Mouse (Mus musculus) gastrocnemius, adult 18-20 months (tissue): Measurements from ENCODE around the gene Chd3. TPM values are rescaled to one million over a fixed set of nuclear protein-coding genes. Genes with fewer than 3 reads are reported as not detected.
A peak's percentile ranks its signal among the peaks of the same experiment; 100 is the strongest.

Experiments
- DNase-seq: peaks from one replicate; pipeline ENCODE4 v3.0.0; 2021; ENCODE audit warnings: low spot score
- total RNA-seq, 2 experiments: library from RNA; stranded (reverse); gene quantifications; 2 replicates each; pipeline ENCODE4 v1.2.3; 2021

Gene Chd3
- total RNA-seq, 2 experiments from 2014 or later, result 5.7 to 7.9 TPM

GRCm38 (mm10) chr11:69390400-69391034, 21.3 kb upstream of the Chd3 start:
- peak; percentile 78 for DNase-seq

DNA sequence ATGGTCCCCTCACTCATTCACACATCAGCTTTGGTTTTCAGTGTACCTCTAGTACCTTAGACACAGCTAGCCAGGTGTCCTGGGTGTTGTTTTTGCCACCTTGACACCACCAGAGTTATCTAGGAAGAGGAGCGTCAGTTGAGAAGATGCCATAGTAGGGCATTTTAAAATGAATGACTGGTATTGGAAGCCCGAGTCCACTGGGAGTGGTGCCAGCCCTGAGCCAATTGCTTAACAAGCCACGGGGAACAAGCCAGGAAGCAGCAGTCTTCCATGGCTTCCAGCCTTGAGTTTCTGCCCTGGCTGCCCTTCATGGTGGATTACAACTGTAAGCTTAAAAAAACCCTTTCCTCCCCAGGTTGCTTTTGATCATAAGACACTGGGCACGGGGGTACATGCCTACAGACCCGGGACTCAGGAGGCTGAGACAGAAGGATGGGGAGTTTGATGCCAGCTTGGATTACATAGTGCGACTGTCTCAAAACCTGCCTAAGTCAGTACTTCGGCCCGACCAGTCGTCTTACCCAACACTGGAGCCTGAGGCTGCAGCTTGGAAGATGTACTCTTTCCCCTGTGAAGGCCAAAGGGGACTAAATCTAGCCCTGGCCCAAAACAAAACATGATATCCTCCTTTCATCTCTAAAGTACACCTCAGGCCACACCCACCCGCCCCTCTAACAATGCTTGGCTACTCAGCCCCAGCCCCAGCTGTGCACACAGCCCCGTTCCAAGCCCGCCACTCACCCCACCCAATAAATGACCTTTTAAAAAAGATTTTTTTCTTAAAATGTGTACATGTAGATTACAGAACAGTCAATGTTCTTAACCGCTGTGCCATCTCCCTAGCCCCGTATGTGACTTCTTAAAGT, 20.6 kb upstream of the Chd3 start:
- peak; percentile 37 for DNase-seq

DNA sequence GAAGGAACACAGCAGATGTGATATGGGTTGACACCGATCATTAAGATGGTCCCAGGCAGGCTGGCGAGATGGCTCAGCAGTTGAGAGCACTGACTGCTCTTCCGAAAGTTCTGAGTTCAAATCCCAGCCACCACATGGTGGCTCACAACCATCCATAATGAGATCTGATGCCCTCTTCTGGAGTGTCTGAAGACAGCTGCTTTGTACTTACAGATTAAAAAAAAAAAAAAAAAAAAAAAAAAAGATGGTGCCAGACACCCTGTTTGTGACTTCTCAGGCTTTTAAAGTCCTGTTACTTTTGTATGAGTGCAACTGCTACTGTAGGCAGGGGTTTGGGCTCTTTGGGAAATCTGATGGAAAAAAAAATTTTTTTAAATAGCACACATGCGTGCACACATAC, 19.5 kb upstream of the Chd3 start:
- no peak for DNase-seq

GRCm38 (mm10) chr11:69386758-69387157, 17.6 kb upstream of the Chd3 start:
- DNase-seq, result no peak

DNA sequence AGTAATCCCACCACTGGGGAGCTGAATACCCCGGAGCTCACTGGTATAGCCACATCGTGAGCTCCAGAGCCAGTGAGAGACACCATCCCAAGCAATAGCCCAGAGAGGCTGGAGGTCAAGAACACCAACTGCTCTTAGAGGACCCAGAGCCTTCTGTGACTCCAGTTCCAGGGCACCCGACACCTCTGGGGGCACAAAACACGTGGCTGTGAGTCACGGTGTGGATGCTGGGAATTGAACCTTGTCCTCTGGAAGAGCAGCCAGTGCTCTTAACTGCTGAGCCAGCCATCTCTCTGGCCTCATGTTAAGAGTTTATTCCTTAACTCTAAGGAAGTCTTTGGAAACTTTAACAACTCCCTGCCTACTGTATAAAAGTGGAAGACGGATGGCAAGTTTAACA, 15.8 kb upstream of the Chd3 start:
- no peak for DNase-seq

DNA sequence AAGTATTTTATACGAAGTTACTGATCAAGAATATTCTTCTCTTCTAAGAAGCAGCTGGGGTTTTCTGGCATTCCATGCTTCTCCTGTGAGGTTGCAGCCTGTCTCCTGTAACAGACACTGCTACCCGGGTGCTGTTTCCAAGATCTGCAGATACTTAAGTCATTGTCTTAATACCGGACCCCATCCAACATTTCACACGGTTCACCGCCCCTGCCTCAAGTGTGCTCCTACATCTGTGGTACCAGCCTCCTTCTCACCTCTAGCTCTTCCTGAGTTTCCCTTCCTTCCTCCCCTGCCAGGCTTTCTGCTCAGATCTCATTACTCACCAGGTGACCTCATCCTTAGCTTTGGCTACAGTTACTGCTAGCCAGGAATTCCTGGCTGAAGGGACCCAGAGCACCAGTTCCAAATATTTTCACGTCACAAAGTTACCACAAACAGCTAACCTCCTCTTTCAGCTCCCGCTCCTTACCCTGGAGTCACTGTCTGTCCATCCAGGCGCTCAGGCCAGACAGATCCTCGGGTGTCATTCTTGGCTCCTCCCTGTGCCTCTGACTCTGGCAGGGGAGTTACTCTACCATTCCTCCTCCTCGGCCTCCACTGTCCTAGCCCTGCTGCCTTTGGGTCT, 13.4 kb upstream of the Chd3 start:
- DNase-seq, result peak; percentile 53

DNA sequence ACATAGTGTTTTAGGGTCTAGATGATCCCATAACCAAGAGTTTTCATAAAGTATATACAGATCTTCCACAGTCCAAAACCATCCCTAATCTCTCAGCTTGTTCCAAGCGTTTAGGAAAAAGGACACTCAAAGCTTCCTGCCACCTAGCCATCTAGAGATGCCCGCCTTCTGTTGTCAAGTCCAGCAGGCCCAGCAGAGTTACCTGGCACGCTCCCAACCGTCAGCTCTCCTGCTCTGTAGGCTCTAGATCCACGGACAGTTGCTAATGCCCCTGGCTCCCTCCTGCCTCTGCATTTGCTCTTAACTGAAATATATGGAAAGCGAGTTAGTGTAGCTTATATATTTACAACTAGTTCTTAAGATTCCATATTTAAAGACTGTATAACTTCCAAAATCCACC, 12.2 kb upstream of the Chd3 start:
- DNase-seq, result no peak

DNA sequence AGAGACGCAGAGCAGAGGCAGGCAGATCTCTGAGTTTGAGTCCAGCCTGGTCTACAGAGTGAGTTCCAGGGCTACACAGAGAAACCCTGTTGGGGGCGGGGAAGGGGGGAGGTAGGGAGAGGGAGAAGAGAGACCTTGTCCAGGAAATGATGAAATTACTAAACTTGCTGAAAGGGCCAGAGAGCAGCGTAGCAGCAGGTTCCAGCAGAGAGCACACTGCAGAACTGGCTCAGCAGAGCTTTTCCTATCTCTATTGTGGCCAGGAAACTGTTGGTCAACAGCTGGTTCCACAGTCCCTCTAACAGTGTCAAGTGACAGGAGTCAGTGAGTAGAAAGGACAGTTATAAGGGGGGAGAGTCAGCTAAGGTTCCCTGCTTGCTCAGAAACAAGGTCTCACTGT, 10.4 kb upstream of the Chd3 start:
- no peak for DNase-seq

- DNase-seq, result no peak
Observed at GRCm38 (mm10) chr11:69377766-69378165, 8.6 kb upstream of the Chd3 start.

DNA sequence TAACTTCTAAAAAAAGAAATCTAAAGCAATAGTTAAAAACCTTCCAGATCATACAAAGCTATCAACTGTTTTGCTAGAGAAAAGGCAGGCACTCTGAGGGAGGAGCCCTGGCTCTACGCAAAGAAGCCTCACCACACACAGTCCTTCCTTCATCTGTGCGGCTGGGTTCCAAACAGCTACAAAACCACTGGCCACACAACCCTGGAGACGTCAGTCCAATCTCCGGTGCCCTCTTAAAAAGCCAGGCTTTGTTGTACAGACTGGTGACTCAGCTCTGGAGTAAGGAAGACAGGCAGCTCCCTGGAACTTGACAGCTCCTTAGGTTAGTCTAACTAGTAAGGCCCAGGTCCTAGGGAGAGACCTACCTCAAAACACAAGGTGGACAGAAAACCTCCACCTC, 6.4 kb upstream of the Chd3 start:
- DNase-seq, result no peak

- DNase-seq, result no peak
Observed at GRCm38 (mm10) chr11:69373223-69373965, 4.2 kb upstream of the Chd3 start.

DNA sequence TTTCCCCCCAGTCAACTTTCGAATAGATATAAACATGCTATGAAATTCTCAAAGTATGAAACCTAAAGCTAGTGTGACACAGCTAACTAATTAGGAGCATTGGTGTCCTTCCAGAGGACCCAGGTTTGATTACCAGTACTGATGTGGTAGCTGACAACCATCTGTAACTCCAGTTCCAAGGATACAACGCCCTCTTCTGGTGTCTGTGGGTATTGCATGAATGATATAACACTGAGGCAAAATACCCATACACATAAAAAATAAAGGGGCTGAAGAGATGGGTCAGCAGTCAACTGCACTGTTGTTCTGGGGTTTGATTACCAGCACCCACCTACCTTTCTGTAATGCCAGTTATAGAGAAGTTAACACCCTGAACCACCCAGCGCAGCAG, 3.6 kb upstream of the Chd3 start:
- DNase-seq, result no peak

DNA sequence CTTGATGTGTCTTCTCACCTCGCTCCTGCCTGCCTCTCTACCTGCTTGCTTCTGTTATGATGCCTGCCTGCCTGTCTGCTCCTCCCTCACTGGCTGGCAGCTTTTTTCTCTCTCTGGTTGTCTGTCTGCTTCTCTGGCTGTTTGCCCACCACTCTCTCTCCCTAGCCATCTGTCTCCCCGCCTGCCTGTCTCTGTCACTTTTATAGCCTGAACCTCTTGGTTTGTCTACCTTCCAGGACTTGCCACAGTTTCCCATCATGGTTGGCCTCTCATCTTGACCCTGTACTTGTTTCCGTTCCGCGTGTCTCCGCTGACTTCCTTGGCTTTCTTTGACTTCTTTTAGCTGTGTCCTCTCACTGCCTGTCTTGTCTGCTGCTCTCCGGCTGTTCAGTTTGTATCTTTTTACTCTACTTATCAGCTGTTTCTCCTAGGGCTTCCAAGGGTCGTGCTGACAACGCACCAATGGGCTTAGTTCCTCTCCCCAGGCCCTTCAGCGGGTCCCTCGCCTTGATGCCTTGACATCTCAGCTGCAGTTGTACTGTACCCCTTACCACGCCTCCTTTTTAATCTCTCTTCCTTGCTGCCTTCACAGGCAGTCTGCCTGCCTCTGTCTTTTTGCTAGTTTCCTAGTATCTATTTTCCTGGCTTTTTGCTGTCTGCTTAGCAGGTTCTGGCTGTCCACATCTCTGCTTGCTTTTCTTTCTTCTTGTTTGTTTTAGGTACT, 3.0 kb upstream of the Chd3 start:
- no peak for DNase-seq

- DNase-seq, result no peak
Observed at GRCm38 (mm10) chr11:69371601-69372000, 2.4 kb upstream of the Chd3 start.

DNA sequence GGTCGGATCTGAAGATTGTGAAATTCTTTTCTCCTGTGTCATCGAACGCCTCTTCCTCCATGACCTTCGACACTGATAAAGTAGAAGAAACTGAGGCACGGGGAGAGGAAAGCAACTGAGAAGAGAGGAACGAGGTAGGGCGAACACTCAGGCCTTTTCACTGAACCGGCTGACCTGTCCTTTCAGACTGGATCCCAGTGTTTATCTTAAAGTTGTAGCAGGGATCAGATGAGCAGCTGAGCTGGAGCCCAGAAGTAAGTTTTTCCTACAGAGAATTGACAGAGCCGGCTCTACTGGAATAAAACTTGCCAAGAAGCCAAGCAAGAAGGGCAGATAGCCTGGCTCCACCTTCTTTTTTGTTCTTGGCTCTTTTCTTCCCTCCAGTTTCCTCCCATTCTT, 1.6 kb upstream of the Chd3 start:
- DNase-seq, result no peak

DNA sequence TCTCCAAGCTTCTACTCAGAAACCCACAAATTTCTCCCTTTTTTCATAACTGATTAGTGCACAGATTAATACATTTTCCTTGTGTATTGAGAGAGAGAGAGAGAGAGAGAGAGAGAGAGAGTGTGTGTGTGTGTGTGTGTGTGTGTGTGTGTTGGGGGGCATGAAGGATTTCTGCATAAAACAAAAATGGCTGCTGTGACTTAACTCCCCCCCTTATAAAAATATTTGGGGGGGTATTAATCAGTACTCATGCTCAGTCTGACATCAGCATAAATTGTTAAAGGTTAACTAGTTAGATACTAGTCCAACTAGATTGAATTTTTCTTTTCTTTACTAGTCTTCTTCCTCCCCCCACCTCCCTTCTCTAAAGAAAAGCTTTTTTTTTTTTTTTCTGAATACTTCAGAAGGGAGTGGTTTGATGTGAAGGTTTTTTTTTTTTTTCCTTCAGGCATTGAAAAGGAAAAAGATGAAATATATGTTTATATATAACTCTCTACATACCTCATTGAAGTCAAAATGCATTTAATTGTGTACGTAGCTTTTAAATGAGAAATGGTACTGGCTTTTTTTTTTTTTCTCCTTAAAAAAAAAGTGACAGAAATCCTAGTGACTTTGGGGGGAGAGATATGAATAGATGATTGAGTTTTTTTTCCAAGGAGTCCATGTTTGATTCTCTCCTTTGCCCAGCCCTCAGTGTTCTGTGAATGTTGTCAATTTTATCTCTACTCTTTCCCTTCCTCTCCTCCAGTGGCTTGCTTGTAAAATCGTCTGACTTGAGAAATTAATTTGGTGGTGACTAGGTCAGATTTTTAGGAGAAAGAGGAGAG, 997 bp upstream of the Chd3 start:
- DNase-seq, result no peak

DNA sequence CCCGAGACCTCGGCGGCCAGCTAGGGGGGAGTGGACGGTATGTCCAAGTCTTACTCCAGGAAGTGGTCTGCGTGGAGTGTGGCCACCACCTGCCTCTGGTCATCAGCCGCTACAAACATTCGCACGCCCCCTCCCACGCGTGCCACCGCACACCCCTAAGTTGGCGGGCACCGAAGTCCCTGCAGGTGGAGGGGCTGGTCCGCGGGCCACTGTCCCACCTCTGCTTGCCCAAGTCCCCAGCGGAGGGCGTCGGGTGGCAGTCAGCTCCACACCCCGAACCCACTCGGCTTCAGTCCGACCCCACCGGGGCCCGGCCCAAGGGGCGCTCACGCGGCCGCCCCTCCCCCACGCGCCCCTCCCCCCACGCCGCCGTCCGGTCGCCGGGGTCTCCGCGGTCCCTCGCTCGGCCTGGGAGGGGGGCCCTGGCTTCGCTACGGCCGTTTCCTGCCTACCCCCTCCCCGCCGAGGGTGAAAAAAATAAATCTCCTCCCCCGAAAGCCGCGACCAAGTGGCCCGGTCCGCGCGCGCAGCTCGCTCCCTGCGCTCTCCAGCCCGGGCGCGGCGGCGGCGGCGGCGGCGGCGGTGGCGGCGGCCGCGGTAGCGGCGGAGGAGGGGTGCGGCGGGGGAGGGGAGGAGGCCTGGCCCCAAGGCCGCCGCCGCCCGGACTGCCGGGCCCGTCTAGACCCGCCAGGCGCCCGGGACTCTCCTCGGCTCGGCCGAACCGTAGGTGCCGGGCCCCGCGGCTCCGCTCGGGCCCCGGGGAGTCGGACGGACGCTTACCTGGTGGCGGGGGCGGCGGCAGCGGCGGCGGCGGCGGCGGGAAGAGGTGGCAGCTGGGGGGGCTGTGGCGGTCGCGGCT, 621 bp downstream of the Chd3 start:
- DNase-seq, result no peak

DNA sequence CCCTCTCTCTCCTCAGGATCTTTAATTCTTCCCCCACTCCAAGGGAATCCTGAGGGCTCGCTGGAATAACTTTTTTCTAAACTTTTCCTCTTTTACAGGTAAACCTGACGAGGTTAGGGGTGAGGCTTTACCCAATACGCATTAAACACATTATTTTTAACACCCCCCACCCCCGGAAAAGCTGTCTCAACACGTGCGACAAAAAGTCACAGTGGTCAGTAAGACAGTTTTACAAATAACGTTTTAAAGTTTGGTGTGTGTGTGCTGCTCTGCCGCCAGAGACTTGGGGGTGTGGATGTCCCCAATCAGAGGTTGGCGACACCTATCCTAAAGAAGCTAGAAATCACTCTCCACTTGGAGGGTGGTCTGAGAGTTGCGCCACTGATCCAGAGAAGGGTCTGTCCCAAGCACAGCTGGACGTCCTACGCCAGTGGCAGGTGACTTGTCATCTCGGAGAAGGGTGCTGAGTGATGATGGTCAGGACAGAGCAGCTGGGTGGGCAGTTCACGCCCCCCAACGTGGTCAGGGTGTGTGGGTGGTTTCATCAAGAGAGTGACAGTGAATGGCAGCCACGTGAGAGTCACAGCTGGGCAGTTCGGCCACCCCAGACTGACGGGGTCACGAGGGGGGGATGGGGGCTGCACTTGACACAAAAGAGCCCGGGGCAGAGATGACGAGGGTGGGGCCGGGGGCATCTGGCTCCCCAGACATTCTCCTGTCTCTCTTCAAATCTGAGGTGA, 1.4 kb downstream of the Chd3 start:
- no peak for DNase-seq
